Mouse (Mus musculus) cortical plate, adult 2 months (tissue): ENCODE measurements around the gene Iqcc.
A peak's percentile ranks its signal among the peaks of the same experiment; 100 is the strongest.

Experiments
- CTCF ChIP-seq: fragments of 200-500 bp; IDR thresholded peaks from 2 replicates; pipeline ENCODE4 v1.5.1; 2011; ENCODE audit warnings: mild to moderate bottlenecking, control low read depth, low read length; ENCODE audit not compliant: insufficient read depth; ENCODE audit errors: extremely low read depth
- POLR2A ChIP-seq: fragments of 200-500 bp; IDR thresholded peaks from 2 replicates; pipeline ENCODE4 v1.6.1; 2011; ENCODE audit warnings: mild to moderate bottlenecking, low read length, control low read depth; ENCODE audit not compliant: insufficient read depth; ENCODE audit errors: extremely low read depth

- TF ChIP-seq POLR2A, result peak; percentile 45; the same call in 1 of the 2 replicates
- TF ChIP-seq CTCF, result no peak
Measured at GRCm38 (mm10) chr4:129625029-129625370, 6.1 kb upstream of the Iqcc start.
